Mouse (Mus musculus): ENCODE measurements around the gene Gck. TPM values are rescaled to one million over a fixed set of nuclear protein-coding genes. Genes with fewer than 3 reads are reported as not detected.
A peak's percentile ranks its signal among the peaks of the same experiment; 100 is the strongest.

Gene Gck
- total RNA-seq, 2 experiments from 2014 or later, result 2.4 to 3.3 TPM

- peak within 1 kb of the TSS; percentile 80 for H3K4me3 ChIP-seq
Measured at GRCm38 (mm10) chr11:5877921-5878526, 71.9 kb downstream of the Gck start, which contains the start of gene Pold2. Pold2 (minus strand) TSS chr11:5878292.

GRCm38 (mm10) chr11:5877421-5877820 is 72.5 kb downstream of the Gck start:
- DNase-seq (ENCODE audit: low spot score in 2 of 2), result no peak
- no peak for TF ChIP-seq CTCF (conservative IDR thresholded peaks at IDR 0.05)
- Histone ChIP-seq H3K4me3 (peak overlapping the region; percentile 80), H3K27ac (no peak overlapping the region)

More at GRCm38 (mm10) chr11:5877921-5878526, 71.9 kb downstream of the Gck start, which contains the start of gene Pold2:
- no peak for TF ChIP-seq CTCF (conservative IDR thresholded peaks at IDR 0.05)
- H3K27ac ChIP-seq, result peak within 1 kb of the TSS; percentile 92
- peak; percentile 97 to 98 for DNase-seq (ENCODE audit: low spot score in 2 of 2)

- DNase-seq (ENCODE audit: low spot score in 2 of 2), result no peak
- no peak overlapping the region for H3K27ac ChIP-seq
Measured at GRCm38 (mm10) chr11:5873192-5873591, 76.7 kb downstream of the Gck start.

GRCm38 (mm10) chr11:5872707-5873106 is 77.2 kb downstream of the Gck start:
- no peak overlapping the region for H3K27ac ChIP-seq
- DNase-seq (ENCODE audit: low spot score in 2 of 2), result no peak
- H3K4me3 ChIP-seq, result no peak overlapping the region
- no peak for TF ChIP-seq CTCF (conservative IDR thresholded peaks at IDR 0.05)

More at GRCm38 (mm10) chr11:5873192-5873591, 76.7 kb downstream of the Gck start:
- no peak overlapping the region for H3K4me3 ChIP-seq
- no peak for TF ChIP-seq CTCF (conservative IDR thresholded peaks at IDR 0.05)

- H3K27ac ChIP-seq, result no peak overlapping the region
- DNase-seq (ENCODE audit: low spot score in 2 of 2), result no peak
- TF ChIP-seq CTCF (conservative IDR thresholded peaks at IDR 0.05), result no peak
- H3K4me3 ChIP-seq, result no peak overlapping the region
Measured at GRCm38 (mm10) chr11:5870069-5870468, 79.8 kb downstream of the Gck start.

GRCm38 (mm10) chr11:5869331-5869730 is 80.5 kb downstream of the Gck start:
- DNase-seq (ENCODE audit: low spot score in 2 of 2), result no peak
- no peak for TF ChIP-seq CTCF (conservative IDR thresholded peaks at IDR 0.05)
- H3K27ac ChIP-seq, result no peak overlapping the region
- no peak overlapping the region for H3K4me3 ChIP-seq

GRCm38 (mm10) chr11:5868324-5868723 is 81.6 kb downstream of the Gck start:
- no peak for TF ChIP-seq CTCF (conservative IDR thresholded peaks at IDR 0.05)
- Histone ChIP-seq H3K27ac (no peak overlapping the region), H3K4me3 (no peak overlapping the region)
- DNase-seq (ENCODE audit: low spot score in 2 of 2), result no peak

- no peak for DNase-seq (ENCODE audit: low spot score in 2 of 2)
- no peak for TF ChIP-seq CTCF (conservative IDR thresholded peaks at IDR 0.05)
- no peak overlapping the region for H3K27ac ChIP-seq
- no peak overlapping the region for H3K4me3 ChIP-seq
Measured at GRCm38 (mm10) chr11:5867196-5867595, 82.7 kb downstream of the Gck start.

- no peak for TF ChIP-seq CTCF (conservative IDR thresholded peaks at IDR 0.05)
- DNase-seq (ENCODE audit: low spot score in 2 of 2), result no peak
Measured at GRCm38 (mm10) chr11:5862394-5863105, 87.3 kb downstream of the Gck start.

GRCm38 (mm10) chr11:5861678-5862393 is 88.0 kb downstream of the Gck start, which contains the start of gene Aebp1:
Aebp1 (plus strand) TSS chr11:5861947.
- H3K27ac ChIP-seq, result no peak within 1 kb of the TSS
- H3K4me3 ChIP-seq, result peak within 1 kb of the TSS; percentile 46
- TF ChIP-seq CTCF (conservative IDR thresholded peaks at IDR 0.05), result no peak
- no peak for DNase-seq (ENCODE audit: low spot score in 2 of 2)

More at GRCm38 (mm10) chr11:5862394-5863105, 87.3 kb downstream of the Gck start:
- Histone ChIP-seq H3K4me3 (peak overlapping the region; percentile 46; the same call in 1 of the 2 replicates), H3K27ac (no peak overlapping the region)

- H3K4me3 ChIP-seq, result no peak overlapping the region
- TF ChIP-seq CTCF (conservative IDR thresholded peaks at IDR 0.05), result no peak
- no peak for DNase-seq (ENCODE audit: low spot score in 2 of 2)
- H3K27ac ChIP-seq, result no peak overlapping the region
Measured at GRCm38 (mm10) chr11:5860639-5861038, 89.2 kb downstream of the Gck start.

GRCm38 (mm10) chr11:5859883-5860550 is 89.9 kb downstream of the Gck start:
- Histone ChIP-seq H3K27ac (no peak overlapping the region), H3K4me3 (no peak overlapping the region)
- no peak for TF ChIP-seq CTCF (conservative IDR thresholded peaks at IDR 0.05)
- DNase-seq (ENCODE audit: low spot score in 2 of 2), result no peak

Measured in layer of hippocampus, adult 2 months (tissue).